26 mouse cellular contexts compared by ENCODE assay signal in genomic region chr12:3585525-3585924, GRCm38 (mm10). TPM values are rescaled to one million over a fixed set of nuclear protein-coding genes. Genes with fewer than 3 reads are reported as not detected.
DNase-seq lines count a peak whose midpoint lies in the region; ATAC-seq and TF ChIP-seq lines count a peak whose summit lies in the region.
"Had no signal": no experiment of that assay in that cellular context is flagged by ENCODE, and none has a peak within 500 bp of the region (broad histone marks: within the 10 kb centered on the region; RNA-seq: fewer than 3 reads in every experiment).

No protein-coding gene starts in this region.

- H3K36me3 ChIP-seq in heart, embryonic 16.5 days (ENCODE audit: control insufficient read depth, insufficient read depth), result 0 out of 2 replicates have a peak, but pooled peaks cover 3% of the 10 kb centered on the region
- H3K36me3 ChIP-seq in stomach, embryonic 14.5 days (ENCODE audit: control insufficient read depth, insufficient read depth, low read length), result no peaks in the 10 kb centered on the region
- no peaks in the 10 kb centered on the region for H3K36me3 ChIP-seq in stomach, postnatal 0 days (ENCODE audit: control insufficient read depth, insufficient read depth, low read length)
- no peaks in the 10 kb centered on the region for H3K36me3 ChIP-seq in intestine, embryonic 16.5 days (ENCODE audit: control insufficient read depth, insufficient read depth, low read length)
- H3K36me3 ChIP-seq: forebrain, embryonic 15.5 days had no signal

- H3K27ac ChIP-seq in heart, embryonic 16.5 days (ENCODE audit: low read length), result no peak overlapping the region
- H3K27ac ChIP-seq in stomach, embryonic 14.5 days (ENCODE audit: low read length), result no peak overlapping the region; the same call in 1 of the 2 replicates
- no peak overlapping the region for H3K27ac ChIP-seq in stomach, postnatal 0 days (replicated peaks)
- H3K27ac ChIP-seq in intestine, embryonic 16.5 days (ENCODE audit: low read length), result no peak overlapping the region
- H3K27ac ChIP-seq: forebrain, embryonic 12.5 days; forebrain, embryonic 15.5 days; heart, embryonic 13.5 days; hindbrain, embryonic 10.5 days; hindbrain, embryonic 13.5 days had no signal

- no peak for TF ChIP-seq EP300 in stomach, postnatal 0 days (optimal IDR thresholded peaks at IDR 0.05)

- H3K9me3 ChIP-seq in heart, embryonic 16.5 days (replicated peaks; ENCODE audit: control insufficient read depth, low read length), result no peaks in the 10 kb centered on the region
- H3K9me3 ChIP-seq in stomach, embryonic 14.5 days (ENCODE audit: control insufficient read depth, low read depth, low read length), result no peaks in the 10 kb centered on the region
- no peaks in the 10 kb centered on the region for H3K9me3 ChIP-seq in stomach, postnatal 0 days (ENCODE audit: control insufficient read depth, low read length)
- H3K9me3 ChIP-seq in intestine, embryonic 16.5 days (ENCODE audit: control insufficient read depth, low read length), result no peaks in the 10 kb centered on the region
- H3K9me3 ChIP-seq: forebrain, embryonic 12.5 days; forebrain, embryonic 15.5 days; heart, embryonic 13.5 days; hindbrain, embryonic 10.5 days; hindbrain, embryonic 13.5 days had no signal

- 55% methylated on average over 4 of the region's 4 CpGs for WGBS in heart, embryonic 16.5 days
- 43% methylated on average over 4 of the region's 4 CpGs for WGBS in stomach, embryonic 14.5 days
- 49% methylated on average over 4 of the region's 4 CpGs for WGBS in stomach, postnatal 0 days
- 58% methylated on average over 4 of the region's 4 CpGs for WGBS in intestine, embryonic 16.5 days

- TF ChIP-seq CTCF in stomach, postnatal 0 days (IDR thresholded peaks at IDR 0.05; ENCODE audit: low read depth), result no peak

- H3K4me2 ChIP-seq in heart, embryonic 16.5 days (ENCODE audit: low read depth, low read length), result no peak overlapping the region
- no peak overlapping the region for H3K4me2 ChIP-seq in stomach, embryonic 14.5 days (replicated peaks; ENCODE audit: low read depth, low read length)
- no peak overlapping the region for H3K4me2 ChIP-seq in stomach, postnatal 0 days (replicated peaks; ENCODE audit: low read depth)
- no peak overlapping the region for H3K4me2 ChIP-seq in intestine, embryonic 16.5 days (ENCODE audit: low read depth, low read length)
- H3K4me2 ChIP-seq: forebrain, embryonic 12.5 days; forebrain, embryonic 15.5 days; heart, embryonic 13.5 days; hindbrain, embryonic 13.5 days had no signal

- no peaks in the 10 kb centered on the region for H3K27me3 ChIP-seq in heart, embryonic 16.5 days (ENCODE audit: control insufficient read depth, insufficient read depth, low read length)
- no peaks in the 10 kb centered on the region for H3K27me3 ChIP-seq in stomach, embryonic 14.5 days (ENCODE audit: control insufficient read depth, insufficient read depth, low read length)
- no peaks in the 10 kb centered on the region for H3K27me3 ChIP-seq in stomach, postnatal 0 days (ENCODE audit: control insufficient read depth, insufficient read depth, low read length)
- no peaks in the 10 kb centered on the region for H3K27me3 ChIP-seq in intestine, embryonic 16.5 days (replicated peaks; ENCODE audit: control insufficient read depth, insufficient read depth, low read length)
- H3K27me3 ChIP-seq: forebrain, embryonic 12.5 days; forebrain, embryonic 15.5 days; heart, embryonic 13.5 days; hindbrain, embryonic 13.5 days had no signal

- peaks cover under 1% of the 10 kb centered on the region; the same call in 1 of the 2 replicates for H3K4me1 ChIP-seq in heart, embryonic 16.5 days (ENCODE audit: control insufficient read depth, insufficient read depth, low read length)
- 0 out of 2 replicates have a peak, but pooled peaks cover 10% of the 10 kb centered on the region for H3K4me1 ChIP-seq in stomach, embryonic 14.5 days (ENCODE audit: control insufficient read depth, insufficient read depth, low read length)
- no peaks in the 10 kb centered on the region for H3K4me1 ChIP-seq in stomach, postnatal 0 days (replicated peaks; ENCODE audit: control insufficient read depth, insufficient read depth)
- H3K4me1 ChIP-seq in intestine, embryonic 16.5 days (ENCODE audit: control insufficient read depth, insufficient read depth, low read length), result no peaks in the 10 kb centered on the region; the same call in 1 of the 2 replicates
- H3K4me1 ChIP-seq: forebrain, embryonic 12.5 days; forebrain, embryonic 15.5 days had no signal

- no peak overlapping the region for H3K9ac ChIP-seq in heart, embryonic 16.5 days (ENCODE audit: low read length)
- no peak overlapping the region for H3K9ac ChIP-seq in stomach, embryonic 14.5 days (replicated peaks; ENCODE audit: low read depth, low read length)
- H3K9ac ChIP-seq in stomach, postnatal 0 days (ENCODE audit: low read length), result no peak overlapping the region
- no peak overlapping the region for H3K9ac ChIP-seq in intestine, embryonic 16.5 days (ENCODE audit: low read depth, low read length)
- H3K9ac ChIP-seq: forebrain, embryonic 12.5 days; forebrain, embryonic 15.5 days; heart, embryonic 13.5 days; hindbrain, embryonic 13.5 days had no signal

- ATAC-seq in heart, embryonic 16.5 days (replicated peaks; ENCODE audit: extremely low read depth, insufficient read depth, low FRiP score), result peak; percentile 14; the same call in 1 of the 2 replicates
- ATAC-seq in stomach, embryonic 14.5 days (ENCODE audit: insufficient number of reproducible peaks, insufficient read depth, low FRiP score, low read depth), result 0 out of 2 replicates have a peak, but pooled peaks have one; percentile 33
- no peak for ATAC-seq in stomach, postnatal 0 days (ENCODE audit: low FRiP score, low TSS enrichment)
- peak; percentile 52; the same call in 1 of the 2 replicates for ATAC-seq in intestine, embryonic 16.5 days
- ATAC-seq: activated CD4-positive, CD25-positive, alpha-beta regulatory T cell, adult 4 months; CD4-positive, CD25-positive, alpha-beta regulatory T cell, adult 4 months; forebrain, embryonic 15.5 days; hindbrain, embryonic 16.5 days had no signal

- DNase-seq in heart, postnatal 25 days (ENCODE audit: low spot score), result no peak
- no peak for DNase-seq in stomach, postnatal 0 days (ENCODE audit: low spot score)
- DNase-seq in thymus, postnatal 0 days (ENCODE audit: low spot score), result no peak
- DNase-seq: adrenal gland, adult 8-10 months; adrenal gland, postnatal 25 days; cerebellum, adult 11-12 months; cerebellum, adult 8-10 months; cerebellum, postnatal 10 days; cerebellum, postnatal 36 days; embryo, embryonic 11 days; gastrocnemius, postnatal 14 days; heart, adult 18-20 months; heart, postnatal 36 days; kidney, adult 18-20 months had no signal

- H3K4me3 ChIP-seq in heart, embryonic 16.5 days (ENCODE audit: low read length), result no peak overlapping the region
- no peak overlapping the region for H3K4me3 ChIP-seq in stomach, embryonic 14.5 days (ENCODE audit: low read depth, low read length)
- no peak overlapping the region for H3K4me3 ChIP-seq in stomach, postnatal 0 days (ENCODE audit: low read depth, low read length)
- H3K4me3 ChIP-seq in intestine, embryonic 16.5 days (ENCODE audit: low read length), result no peak overlapping the region
- H3K4me3 ChIP-seq: erythroblast, embryonic 14.5 days; forebrain, embryonic 12.5 days; forebrain, embryonic 15.5 days; heart, embryonic 13.5 days; hindbrain, embryonic 10.5 days; hindbrain, embryonic 13.5 days had no signal

- intact Hi-C loops in heart, postnatal 25 days (cut with DNase I), result no loop called here

RNA-seq across cellular contexts. Expression of gene Dtnb, which starts 13.3 kb away (rescaled TPM):
- polyA plus RNA-seq in heart, embryonic 16.5 days (2015; fragmentation: Nextera tagmentation; extraction: Ambion mirVana), result 14.2 and 14.3 TPM in 2 replicates
- total RNA-seq in heart, postnatal 25 days (2021), result 1 to 10 TPM; 5.3 to 5.4 TPM
- polyA plus RNA-seq in stomach, embryonic 14.5 days (2014; fragmentation: Nextera tagmentation; extraction: Ambion mirVana), result 36.1 and 37.5 TPM in 2 replicates
- polyA plus RNA-seq in stomach, postnatal 0 days (2015; fragmentation: Nextera tagmentation; extraction: Ambion mirVana), result 12.6 and 18.2 TPM in 2 replicates
- polyA plus RNA-seq in intestine, embryonic 16.5 days (2015; fragmentation: Nextera tagmentation; extraction: Ambion mirVana), result 17.1 and 17.3 TPM in 2 replicates
- 27.8 and 29.3 TPM in 2 replicates for polyA plus RNA-seq in thymus, postnatal 0 days (2015; fragmentation: Nextera tagmentation; extraction: Ambion mirVana)
